Mouse (Mus musculus) embryonic fibroblast, embryonic 13.5 days (primary cell): ENCODE results near the gene Phf8.

Experiments used
- CTCF ChIP-seq: IDR thresholded peaks from 2 replicates; pipeline ENCODE4 v1.5.1; 2011; ENCODE audit warnings: mild to moderate bottlenecking, control low read depth, low read length, moderate library complexity, borderline replicate concordance; ENCODE audit not compliant: insufficient read depth
- POLR2A ChIP-seq: IDR thresholded peaks from 2 replicates; pipeline ENCODE4 v1.6.1; 2011; ENCODE audit warnings: low read depth, mild to moderate bottlenecking, control low read depth, low read length, moderate library complexity

DNA sequence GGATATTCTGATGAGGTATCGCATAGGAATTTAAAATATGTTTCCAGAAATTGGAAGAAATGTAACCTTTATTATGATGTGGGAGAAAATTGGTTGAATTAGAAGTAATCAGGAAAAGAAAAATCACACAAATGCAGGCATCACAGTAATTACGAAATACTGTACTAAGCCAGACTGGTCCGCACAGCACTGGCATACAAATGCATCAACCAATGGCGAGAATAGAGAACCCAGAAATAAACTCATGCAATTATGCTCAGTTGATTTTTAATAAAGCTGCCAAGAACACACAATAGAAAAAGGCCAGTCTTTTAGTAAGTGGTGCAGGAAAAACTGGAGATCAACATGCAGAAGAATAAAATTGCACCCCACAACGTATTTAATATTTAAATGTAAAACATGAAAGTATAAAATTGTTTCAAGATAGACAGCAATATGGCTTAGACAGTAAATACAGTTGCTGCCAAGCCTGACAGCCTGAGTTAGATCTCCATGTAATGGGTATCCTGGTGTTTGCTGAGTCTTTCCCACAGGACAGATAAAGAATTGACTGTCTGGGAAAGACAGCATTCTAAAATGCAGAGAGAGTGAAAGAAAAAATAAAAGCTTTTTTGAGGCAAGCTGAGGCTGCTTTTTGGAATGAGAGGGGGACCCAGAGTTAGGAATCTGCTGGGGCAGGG lies 154.2 kb downstream of the Phf8 start:
- TF ChIP-seq CTCF (no peak), POLR2A (no peak)
